Mouse (Mus musculus) WW6 (cell line): ENCODE data around the gene Cd164.

Experiments
- DNase-seq: peaks from one replicate; pipeline ENCODE4 v3.0.0-alpha.2; 2013; ENCODE audit warnings: low read depth, low spot score

Cd164 gene

DNA sequence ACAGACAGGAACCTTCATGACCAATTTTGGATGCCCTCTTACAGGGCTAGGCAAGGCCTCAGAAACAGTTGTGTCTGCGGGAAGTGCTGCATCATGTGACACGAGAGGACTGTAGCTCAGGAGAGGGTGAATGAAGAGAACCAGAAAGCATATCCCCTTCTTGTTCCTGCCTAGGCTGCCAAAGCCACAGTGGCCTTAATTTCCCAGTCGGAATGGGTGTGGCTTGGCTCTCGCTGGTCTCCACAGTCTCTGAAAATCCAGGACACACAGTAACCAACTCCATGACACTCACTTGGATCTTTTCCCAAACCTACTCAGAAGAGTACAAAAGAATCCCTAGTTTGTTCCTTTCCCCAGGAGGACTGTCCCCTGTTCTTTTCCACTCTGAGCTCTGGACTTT, 18.3 kb upstream of the Cd164 start:
- DNase-seq, result no peak

DNA sequence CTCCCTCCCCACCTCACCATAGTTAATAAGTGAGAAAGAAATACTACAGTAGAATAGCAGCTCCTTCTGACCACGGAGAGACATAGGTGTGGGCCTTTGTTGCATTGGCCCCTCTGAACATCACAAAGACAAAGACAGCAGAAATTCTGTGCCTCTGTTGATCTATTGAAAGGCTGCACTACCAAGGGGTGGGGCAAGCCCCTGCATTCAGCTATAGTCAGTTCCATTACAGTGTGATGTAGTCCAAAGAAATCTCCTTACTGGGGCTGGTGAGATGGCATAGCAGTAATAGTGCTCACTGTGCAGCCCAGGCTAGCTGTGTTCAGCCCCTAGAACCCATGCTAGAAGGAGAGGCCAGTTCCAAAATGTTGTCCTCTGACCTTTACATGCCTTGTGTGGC, 14.2 kb upstream of the Cd164 start:
- DNase-seq, result no peak

DNA sequence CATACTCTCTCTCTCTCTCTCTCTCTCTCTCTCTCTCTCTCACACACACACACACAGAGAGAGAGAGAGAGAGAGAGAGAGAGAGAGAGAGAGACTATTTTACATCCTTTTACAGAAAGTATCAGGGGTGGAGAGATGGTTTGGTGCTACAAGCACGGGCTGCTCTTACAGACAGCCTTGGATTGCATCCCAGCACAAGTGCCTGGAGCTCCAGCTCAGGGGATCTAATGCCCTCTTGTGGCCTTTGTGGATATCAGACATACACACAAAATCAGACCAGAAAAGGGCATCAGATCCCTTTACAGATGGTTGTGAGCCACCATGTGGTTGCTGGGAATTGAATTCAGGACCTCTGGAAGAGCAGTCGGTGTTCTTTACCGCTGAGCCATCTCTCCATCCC, 13.8 kb upstream of the Cd164 start:
- peak; percentile 61 for DNase-seq

DNA sequence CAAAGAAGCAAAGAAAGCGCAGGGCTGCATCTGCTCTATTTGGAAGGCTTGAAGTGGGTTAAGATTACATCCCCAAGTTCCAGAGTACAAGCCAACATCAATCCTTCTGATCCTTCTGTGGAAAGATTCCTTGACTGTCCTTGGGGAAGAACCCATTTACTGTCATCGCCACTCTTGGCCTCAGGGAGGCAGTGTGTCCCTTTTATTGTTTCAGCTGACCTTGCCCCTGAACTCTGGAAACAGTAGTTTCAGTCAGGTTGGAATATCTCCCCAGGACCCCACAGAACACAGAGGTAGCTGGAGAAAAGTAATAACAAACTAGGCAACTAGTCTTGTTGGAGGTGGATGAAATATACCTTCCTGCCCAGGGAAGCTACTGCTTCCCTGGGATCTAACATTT, 10.1 kb upstream of the Cd164 start:
- DNase-seq, result no peak

GRCm38 (mm10) chr10:41514301-41514700, 4.9 kb upstream of the Cd164 start:
- DNase-seq, result no peak

DNA sequence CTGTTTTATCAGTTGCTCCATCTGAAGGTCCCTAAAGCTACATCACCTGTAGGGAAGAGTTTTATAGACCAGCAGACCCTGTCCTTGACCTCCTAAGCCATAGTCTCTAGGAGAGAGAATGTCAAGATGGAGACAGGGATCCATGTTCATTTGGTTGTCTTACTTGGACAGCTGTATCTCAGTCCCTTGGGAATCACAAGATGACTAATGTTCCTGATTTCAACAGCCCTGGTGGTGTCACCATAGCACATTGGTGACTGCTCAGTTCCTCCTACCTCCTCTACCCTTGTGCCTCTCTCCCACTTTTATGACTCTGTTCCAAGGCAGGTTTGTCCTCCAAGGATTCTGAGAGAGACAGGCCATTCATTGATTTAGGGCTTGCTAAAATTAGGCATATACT, 4.3 kb upstream of the Cd164 start:
- DNase-seq, result no peak

DNA sequence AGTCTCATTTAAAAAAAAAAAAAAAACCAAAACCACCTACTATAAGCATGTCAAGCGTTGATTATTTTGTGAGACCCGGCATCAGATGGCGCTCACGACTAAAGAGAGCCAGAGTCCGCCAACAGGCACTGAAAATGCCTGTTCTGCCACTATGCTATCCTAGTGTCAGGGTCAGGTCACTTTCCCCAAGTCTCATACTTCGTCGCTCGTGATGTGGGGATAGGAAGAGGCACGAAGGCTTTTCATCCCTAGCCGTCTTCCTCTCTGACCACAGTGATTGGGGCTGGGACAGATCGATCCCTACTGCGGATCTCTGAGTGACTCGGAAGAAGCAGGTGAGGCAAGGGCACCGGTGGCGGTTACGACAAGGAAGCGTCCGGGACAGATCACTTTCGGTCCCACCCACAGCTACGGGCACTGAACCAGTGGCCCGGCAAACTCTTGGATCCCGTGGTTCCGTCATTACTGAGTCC, 670 bp upstream of the Cd164 start:
- DNase-seq, result peak; percentile 53

GRCm38 (mm10) chr10:41519640-41520409, 611 bp downstream of the Cd164 start:
- DNase-seq, result peak; percentile 13

DNA sequence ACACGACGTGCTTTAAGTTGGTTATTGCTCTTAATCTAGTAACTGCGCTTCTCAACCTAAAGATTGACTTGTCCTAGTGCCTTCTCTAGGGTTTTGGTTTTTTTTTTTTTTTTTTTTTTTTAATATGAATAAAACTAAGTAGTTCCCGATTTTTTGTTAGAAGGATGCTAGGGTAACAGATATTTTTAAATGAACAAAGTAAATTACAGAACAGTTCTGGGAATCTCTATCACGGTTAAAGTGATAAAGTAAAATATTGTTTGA, 1.1 kb downstream of the Cd164 start:
- DNase-seq, result no peak

- no peak for DNase-seq
Observed at GRCm38 (mm10) chr10:41523386-41523785, 4.2 kb downstream of the Cd164 start.

DNA sequence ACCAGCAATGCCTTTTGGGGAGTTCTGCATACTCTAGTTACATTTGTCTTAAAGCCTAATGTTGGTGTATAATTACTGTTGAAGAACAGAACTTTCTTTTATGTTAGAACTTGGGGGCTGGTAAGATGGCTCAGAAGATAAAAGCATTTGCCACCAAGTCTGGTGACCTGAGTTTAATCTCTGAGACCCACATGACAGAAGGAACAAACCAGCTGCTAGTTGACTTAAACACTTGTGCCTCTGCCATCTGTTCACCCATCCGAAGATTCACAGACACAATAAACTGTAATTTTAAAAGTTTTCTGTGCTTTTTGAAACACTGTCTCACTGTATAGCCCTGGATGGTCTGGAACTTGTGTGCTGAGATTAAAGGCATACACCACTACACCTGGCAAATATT, 6.5 kb downstream of the Cd164 start:
- DNase-seq, result no peak

DNA sequence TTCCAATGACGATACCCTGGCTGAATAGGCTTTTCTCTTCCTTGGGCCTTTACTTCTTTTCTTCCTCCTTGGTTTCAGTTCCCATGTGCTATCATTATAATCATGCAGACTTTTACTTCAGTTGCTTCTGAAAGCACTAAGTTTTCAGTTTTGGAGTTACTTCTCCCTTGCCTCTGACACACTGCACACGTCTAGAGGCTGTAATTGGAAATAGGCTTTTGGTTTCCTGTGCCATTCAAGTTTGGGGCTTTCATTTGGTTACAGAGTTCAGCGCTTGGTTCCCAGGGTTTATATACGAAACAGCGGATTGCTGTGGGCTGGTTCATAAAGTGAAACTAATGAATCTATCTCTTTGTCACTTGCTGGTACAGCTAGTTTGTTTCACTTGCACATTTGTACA, 10.8 kb downstream of the Cd164 start:
- DNase-seq, result no peak

DNA sequence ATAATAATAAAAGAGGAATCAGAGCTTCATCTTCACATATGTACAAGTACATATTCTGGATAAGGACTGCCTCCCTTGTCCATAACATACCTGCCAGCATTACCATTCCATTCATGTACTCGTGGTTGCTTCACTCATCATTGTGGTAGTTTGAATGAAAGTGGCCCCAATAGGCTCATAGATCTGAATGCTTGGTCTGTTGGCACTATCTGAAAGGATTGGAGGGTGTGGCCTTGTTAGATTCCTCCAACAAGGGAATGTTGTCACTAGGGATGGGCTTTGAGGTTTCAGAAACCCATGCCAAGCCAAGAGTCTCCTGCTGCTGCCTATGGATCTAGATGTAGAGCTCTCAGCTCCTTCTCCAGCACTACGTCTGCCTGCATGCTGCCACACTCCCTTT, 16.8 kb downstream of the Cd164 start:
- DNase-seq, result no peak

- no peak for DNase-seq
Observed at GRCm38 (mm10) chr10:41536714-41537113, 17.5 kb downstream of the Cd164 start.

- DNase-seq, result no peak
Observed at GRCm38 (mm10) chr10:41537226-41537982, 18.2 kb downstream of the Cd164 start.

DNA sequence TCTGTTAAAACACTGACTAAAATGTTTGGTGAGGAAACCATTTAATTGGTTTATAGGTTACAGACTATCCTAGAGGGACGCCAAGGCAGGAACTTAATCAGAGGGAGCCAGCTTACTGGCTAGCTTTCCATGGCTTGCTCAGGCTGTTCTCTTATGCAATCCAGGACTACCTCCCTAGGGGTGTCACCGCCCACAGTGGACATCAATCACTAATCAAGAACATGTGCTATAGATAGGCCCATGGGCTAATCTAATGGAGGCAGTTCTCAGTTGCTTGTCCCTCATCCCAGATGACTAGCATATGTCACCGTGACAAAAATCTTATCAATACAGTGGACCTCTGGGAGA, 18.7 kb downstream of the Cd164 start:
- no peak for DNase-seq

DNA sequence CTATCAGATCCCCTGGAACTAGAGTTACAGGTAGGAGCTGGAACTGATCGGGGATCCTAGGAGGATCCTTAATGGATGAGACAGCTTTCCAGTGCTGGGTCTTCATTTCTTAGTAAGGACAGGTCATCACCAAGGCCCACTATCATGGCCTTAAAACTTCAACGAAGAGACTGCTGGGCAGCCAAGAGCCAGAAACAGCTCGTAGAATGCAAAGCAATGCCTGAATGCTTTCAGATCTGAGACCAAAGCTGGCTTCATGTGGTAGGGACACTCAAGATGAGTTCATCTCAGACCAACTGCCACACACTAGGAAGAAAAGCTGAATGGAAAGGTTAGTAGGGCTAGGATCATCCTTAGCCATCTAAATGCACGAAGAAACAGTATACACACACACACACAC, 19.8 kb downstream of the Cd164 start:
- no peak for DNase-seq

- no peak for DNase-seq
Observed at GRCm38 (mm10) chr10:41542057-41542456, 22.8 kb downstream of the Cd164 start.

DNA sequence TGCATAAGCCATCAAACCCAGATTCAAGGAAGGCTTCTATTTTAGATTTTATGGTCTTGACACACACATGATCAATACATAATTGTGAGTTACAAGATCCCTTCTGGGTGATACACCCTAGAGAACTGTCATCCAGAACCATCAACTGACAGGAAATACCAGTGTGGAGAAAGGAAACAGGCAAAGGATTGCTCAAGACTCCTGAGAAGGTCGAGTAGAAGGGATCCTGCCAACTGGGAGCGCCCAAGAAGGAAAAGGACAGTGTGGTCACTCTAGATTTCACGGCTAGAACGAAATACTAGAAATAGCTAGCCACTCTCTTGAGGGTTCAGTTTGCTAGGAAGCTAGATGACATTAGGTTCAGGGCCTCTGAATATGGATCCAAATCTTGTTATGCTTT, 24.2 kb downstream of the Cd164 start:
- DNase-seq, result no peak

DNA sequence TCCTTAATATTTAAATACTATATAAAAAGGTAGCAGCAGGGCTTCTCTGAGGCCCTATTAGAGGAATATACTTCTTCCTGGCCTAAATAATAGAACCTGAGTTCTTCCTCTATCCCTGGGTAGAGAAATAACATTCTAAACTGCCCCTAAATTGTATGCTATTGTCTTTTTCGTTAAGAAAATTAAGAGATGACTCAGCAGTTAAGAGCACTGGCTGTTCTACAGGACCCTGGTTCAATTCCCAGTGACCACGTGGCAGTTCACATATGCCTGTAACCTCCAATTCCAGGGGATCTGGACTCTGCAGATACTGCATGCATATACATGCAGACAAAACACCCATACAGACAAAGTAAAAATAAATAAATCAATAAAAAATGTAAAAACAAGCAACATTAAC, 24.6 kb downstream of the Cd164 start:
- no peak for DNase-seq

GRCm38 (mm10) chr10:41544481-41545190, 25.4 kb downstream of the Cd164 start:
- no peak for DNase-seq

- DNase-seq, result no peak
Observed at GRCm38 (mm10) chr10:41545224-41545755, 26.1 kb downstream of the Cd164 start.
